Comparison of ENCODE assay signal across 26 mouse cellular contexts in the genomic region with DNA sequence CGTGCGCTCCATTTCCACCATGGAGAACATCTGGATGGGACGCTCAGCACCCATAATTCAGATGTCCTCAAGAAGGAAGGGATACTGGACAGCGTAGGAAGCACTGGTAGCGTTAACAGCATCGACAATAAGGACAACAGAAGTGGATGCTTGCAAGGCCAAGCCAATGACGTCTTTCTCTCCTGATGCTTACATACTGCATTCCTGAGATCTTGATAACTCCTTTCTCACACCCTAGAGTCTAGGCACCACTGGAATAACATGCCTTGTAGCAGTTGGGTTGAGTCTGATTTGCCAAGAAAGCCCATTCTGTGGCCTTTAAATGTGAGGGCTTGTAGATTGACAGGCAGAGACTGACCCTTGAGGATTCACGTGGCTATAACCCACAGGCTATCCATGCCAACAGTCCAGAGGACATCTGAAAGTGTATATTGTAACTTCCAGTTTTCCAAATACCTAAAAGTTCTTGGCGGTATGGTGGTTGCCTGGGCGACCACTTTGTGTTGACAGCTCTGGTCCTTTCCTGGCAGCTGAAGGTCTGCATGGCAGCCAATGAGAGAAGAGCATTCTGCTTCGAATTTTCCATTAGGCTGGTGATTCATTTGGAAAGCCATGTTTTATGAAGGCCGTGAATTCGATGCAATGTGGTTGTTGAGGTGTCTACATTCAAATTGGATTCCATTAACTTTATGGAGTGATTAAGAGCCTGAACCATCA.
"Had no signal": no experiment of that assay in that cellular context is flagged by ENCODE, and none has a peak within 500 bp of the region (broad histone marks: within the 10 kb centered on the region; RNA-seq: fewer than 3 reads in every experiment).

No protein-coding gene starts in this region.

- H3K36me3 ChIP-seq: heart, embryonic 13.5 days; heart, embryonic 15.5 days; hindbrain, embryonic 13.5 days; hindbrain, embryonic 15.5 days; kidney, embryonic 15.5 days; limb, embryonic 10.5 days; limb, embryonic 12.5 days; liver, embryonic 13.5 days had no signal

- H3K27me3 ChIP-seq: heart, embryonic 13.5 days; heart, embryonic 15.5 days; hindbrain, embryonic 13.5 days; hindbrain, embryonic 15.5 days; kidney, embryonic 15.5 days; limb, embryonic 12.5 days; liver, embryonic 13.5 days had no signal

- ATAC-seq: hindbrain, postnatal 0 days; intestine, embryonic 16.5 days had no signal

- DNase-seq: gastrocnemius, adult 2 months; gastrocnemius, postnatal 10 days; gastrocnemius, postnatal 36 days; heart, adult 2 months; heart, postnatal 14 days; heart, postnatal 36 days; kidney, adult 11 months; kidney, adult 2 months; kidney, adult 9 months; kidney, postnatal 14 days; kidney, postnatal 36 days; liver; liver, embryonic 13.5 days had no signal

- H3K4me1 ChIP-seq: heart, embryonic 13.5 days; heart, embryonic 15.5 days; hindbrain, embryonic 13.5 days; hindbrain, embryonic 15.5 days; kidney, embryonic 15.5 days; limb, embryonic 10.5 days; limb, embryonic 12.5 days; liver, embryonic 13.5 days had no signal

- H3K27ac ChIP-seq: gastrocnemius, adult 2 months; heart, adult 2 months; heart, embryonic 13.5 days; heart, embryonic 15.5 days; hindbrain, embryonic 13.5 days; hindbrain, embryonic 15.5 days; hindbrain, postnatal 0 days; kidney, embryonic 15.5 days; kidney, postnatal 0 days; left cerebral cortex, adult 2 months; limb, embryonic 10.5 days; limb, embryonic 12.5 days; liver, embryonic 13.5 days had no signal

- H3K4me2 ChIP-seq: heart, embryonic 11.5 days; heart, embryonic 13.5 days; heart, embryonic 15.5 days; hindbrain, embryonic 13.5 days; hindbrain, embryonic 15.5 days; kidney, embryonic 15.5 days; limb, embryonic 12.5 days; liver, embryonic 11.5 days; liver, embryonic 13.5 days had no signal

- H3K9ac ChIP-seq: heart, embryonic 13.5 days; heart, embryonic 15.5 days; hindbrain, embryonic 13.5 days; hindbrain, embryonic 15.5 days; kidney, embryonic 15.5 days; limb, embryonic 12.5 days; liver, embryonic 13.5 days had no signal

- H3K4me3 ChIP-seq: gastrocnemius, adult 2 months; heart, adult 2 months; heart, embryonic 13.5 days; heart, embryonic 15.5 days; hindbrain, embryonic 13.5 days; hindbrain, embryonic 15.5 days; kidney, embryonic 15.5 days; left cerebral cortex, adult 2 months; limb, embryonic 10.5 days; limb, embryonic 12.5 days; liver, embryonic 13.5 days had no signal

- H3K9me3 ChIP-seq: heart, embryonic 15.5 days; hindbrain, embryonic 15.5 days; kidney, embryonic 15.5 days; limb, embryonic 10.5 days; limb, embryonic 12.5 days; liver, embryonic 13.5 days had no signal
